Mouse (Mus musculus) kidney, embryonic 14.5 days (tissue): Measurements from ENCODE around the gene Asb5. TPM values are rescaled to one million over a fixed set of nuclear protein-coding genes. Genes with fewer than 3 reads are reported as not detected.
A peak's percentile ranks its signal among the peaks of the same experiment; 100 is the strongest.

ENCODE experiments used
- ATAC-seq: fragments of 200-750 bp; cut with Nextera tagmentation; 2 replicates; pipeline ENCODE4 v1.8.0; 2017; ENCODE audit warnings: moderate number of reproducible peaks, mild to moderate bottlenecking, moderate TSS enrichment, moderate library complexity; ENCODE audit not compliant: low FRiP score, low TSS enrichment
- H3K27ac ChIP-seq: fragments of 300-500 bp; sonication (generic); 2 replicates; pipeline ENCODE4 v1.5.1; 2014; ENCODE audit warnings: low read depth, mild to moderate bottlenecking, low read length, moderate library complexity, mixed read lengths
- H3K27me3 ChIP-seq: fragments of 300-500 bp; sonication (generic); 2 replicates; pipeline ENCODE4 v1.6.1; 2014; ENCODE audit warnings: mild to moderate bottlenecking, low read length; ENCODE audit not compliant: control insufficient read depth, insufficient read depth
- H3K36me3 ChIP-seq: fragments of 300-500 bp; sonication (generic); 2 replicates; pipeline ENCODE4 v1.6.1; 2014; ENCODE audit warnings: low read length, mixed read lengths; ENCODE audit not compliant: control insufficient read depth, insufficient read depth
- H3K4me1 ChIP-seq: fragments of 300-500 bp; sonication (generic); 2 replicates; pipeline ENCODE4 v1.6.1; 2014; ENCODE audit warnings: low read length, mixed read lengths; ENCODE audit not compliant: control insufficient read depth, insufficient read depth
- H3K4me2 ChIP-seq: fragments of 300-500 bp; sonication (generic); replicated peaks from 2 replicates; pipeline ENCODE4 v1.6.1; 2014; ENCODE audit warnings: low read depth, mild to moderate bottlenecking, low read length
- H3K4me3 ChIP-seq: fragments of 300-500 bp; sonication (generic); 2 replicates; pipeline ENCODE4 v1.5.1; 2014; ENCODE audit warnings: mild to moderate bottlenecking, low read length
- H3K9ac ChIP-seq: fragments of 300-500 bp; sonication (generic); 2 replicates; pipeline ENCODE4 v1.6.1; 2014; ENCODE audit warnings: low read depth, mild to moderate bottlenecking, low read length, moderate library complexity
- H3K9me3 ChIP-seq: fragments of 300-500 bp; sonication (generic); 2 replicates; pipeline ENCODE4 v1.6.1; 2016; ENCODE audit warnings: low read length; ENCODE audit not compliant: control insufficient read depth
- WGBS: fragments of 180-500 bp; shearing (Covaris S2); extraction: QIAGEN DNeasy Blood & Tissue Kit; methylation state at CpG from one replicate; pipeline ENCODE4 v1.1.7; 2014; 5-methylcytosine and 5-hydroxymethylcytosine counted together
- polyA plus RNA-seq: library from polyadenylated mRNA; unstranded; fragments of >200 nt; fragmentation: Nextera tagmentation; extraction: Ambion mirVana; gene quantifications from 2 replicates; pipeline ENCODE4 v1.2.1, GENCODE M21; 2014

Gene Asb5
- polyA plus RNA-seq = 7.0 and 9.7 TPM in 2 replicates

- Histone ChIP-seq H3K4me1 (peaks cover 11% of the 10 kb centered on the region; the same call in 1 of the 2 replicates), H3K4me3 (peak within 1 kb of the TSS; percentile 95), H3K27ac (peak within 1 kb of the TSS; percentile 86), H3K36me3 (peaks cover 13% of the 10 kb centered on the region; the same call in 1 of the 2 replicates), H3K4me2 (peak within 1 kb of the TSS; percentile 48), H3K9me3 (no peaks in the 10 kb centered on the region), H3K27me3 (no peaks in the 10 kb centered on the region), H3K9ac (peak within 1 kb of the TSS; percentile 92)
- peak; percentile 98 for ATAC-seq
- WGBS = under 1% methylated on average over 80 of the region's 89 CpGs
Observed at GRCm38 (mm10) chr8:54529382-54530296, at the start of gene Asb5, which contains the start of gene Spcs3. Gene Asb5 (plus strand): TSS chr8:54529580. Gene Spcs3 (minus strand): TSS chr8:54529998.

GRCm38 (mm10) chr8:54486555-54487273 is 42.7 kb upstream of the Asb5 start:
- no peak overlapping the region for H3K27ac ChIP-seq
- H3K27me3 ChIP-seq = no peaks in the 10 kb centered on the region
- 0 out of 2 replicates have a peak, but pooled peaks cover 6% of the 10 kb centered on the region for H3K4me1 ChIP-seq
- peak overlapping the region; percentile 28 for H3K4me2 ChIP-seq
- H3K9me3 ChIP-seq = no peaks in the 10 kb centered on the region
- peak overlapping the region; percentile 25; the same call in 1 of the 2 replicates for H3K9ac ChIP-seq
- no peak for ATAC-seq
- peak overlapping the region; percentile 21 for H3K4me3 ChIP-seq
- 14% methylated on average over 19 of the region's 19 CpGs for WGBS
- H3K36me3 ChIP-seq = no peaks in the 10 kb centered on the region

- ATAC-seq = peak; percentile 44; the same call in 1 of the 2 replicates
- Histone ChIP-seq H3K36me3 (no peaks in the 10 kb centered on the region), H3K4me3 (no peak overlapping the region), H3K9me3 (no peaks in the 10 kb centered on the region), H3K9ac (no peak overlapping the region), H3K4me1 (0 out of 2 replicates have a peak, but pooled peaks cover 6% of the 10 kb centered on the region), H3K4me2 (no peak overlapping the region), H3K27ac (no peak overlapping the region), H3K27me3 (no peaks in the 10 kb centered on the region)
- 56% methylated on average over 4 of the region's 4 CpGs for WGBS
Observed at GRCm38 (mm10) chr8:54488437-54488836, 40.9 kb upstream of the Asb5 start.

GRCm38 (mm10) chr8:54491057-54491690 is 38.2 kb upstream of the Asb5 start:
- Histone ChIP-seq H3K4me2 (no peak overlapping the region), H3K4me1 (0 out of 2 replicates have a peak, but pooled peaks cover 6% of the 10 kb centered on the region), H3K4me3 (no peak overlapping the region), H3K27ac (no peak overlapping the region), H3K27me3 (no peaks in the 10 kb centered on the region), H3K9me3 (no peaks in the 10 kb centered on the region), H3K9ac (no peak overlapping the region), H3K36me3 (no peaks in the 10 kb centered on the region)
- ATAC-seq = peak; percentile 7; the same call in 1 of the 2 replicates
- 20% methylated on average over 6 of the region's 6 CpGs for WGBS

- 0 out of 2 replicates have a peak, but pooled peaks cover 6% of the 10 kb centered on the region for H3K4me1 ChIP-seq
- no peak overlapping the region for H3K9ac ChIP-seq
- WGBS = 70% methylated on average over 4 of the region's 4 CpGs
- H3K4me2 ChIP-seq = no peak overlapping the region
- no peak overlapping the region for H3K4me3 ChIP-seq
- no peaks in the 10 kb centered on the region for H3K27me3 ChIP-seq
- H3K9me3 ChIP-seq = no peaks in the 10 kb centered on the region
- no peaks in the 10 kb centered on the region for H3K36me3 ChIP-seq
- ATAC-seq = no peak
- H3K27ac ChIP-seq = no peak overlapping the region
Observed at GRCm38 (mm10) chr8:54491934-54492333, 37.4 kb upstream of the Asb5 start.

- Histone ChIP-seq H3K27me3 (no peaks in the 10 kb centered on the region), H3K4me3 (no peak overlapping the region), H3K4me2 (no peak overlapping the region), H3K36me3 (no peaks in the 10 kb centered on the region), H3K4me1 (0 out of 2 replicates have a peak, but pooled peaks cover 6% of the 10 kb centered on the region), H3K9ac (no peak overlapping the region), H3K9me3 (no peaks in the 10 kb centered on the region), H3K27ac (no peak overlapping the region)
- 16% methylated on average over 6 of the region's 6 CpGs for WGBS
- ATAC-seq = no peak
Observed at GRCm38 (mm10) chr8:54493110-54493509, 36.3 kb upstream of the Asb5 start.

- H3K36me3 ChIP-seq = no peaks in the 10 kb centered on the region
- H3K4me1 ChIP-seq = no peaks in the 10 kb centered on the region
- no peak overlapping the region for H3K9ac ChIP-seq
- no peaks in the 10 kb centered on the region for H3K27me3 ChIP-seq
- ATAC-seq = no peak
- no peaks in the 10 kb centered on the region for H3K9me3 ChIP-seq
- H3K27ac ChIP-seq = no peak overlapping the region
- no peak overlapping the region for H3K4me2 ChIP-seq
- WGBS = 33% methylated on average over 3 of the region's 3 CpGs
- H3K4me3 ChIP-seq = no peak overlapping the region
Observed at GRCm38 (mm10) chr8:54493915-54494314, 35.5 kb upstream of the Asb5 start.

GRCm38 (mm10) chr8:54503104-54503503 is 26.3 kb upstream of the Asb5 start:
- Histone ChIP-seq H3K4me1 (no peaks in the 10 kb centered on the region), H3K9me3 (no peaks in the 10 kb centered on the region), H3K27ac (no peak overlapping the region), H3K36me3 (no peaks in the 10 kb centered on the region), H3K27me3 (no peaks in the 10 kb centered on the region), H3K9ac (no peak overlapping the region), H3K4me2 (no peak overlapping the region), H3K4me3 (no peak overlapping the region)
- 64% methylated on average over 7 of the region's 7 CpGs for WGBS
- ATAC-seq = no peak
